Mouse (Mus musculus): Measurements from ENCODE around the gene Amigo2. TPM values are rescaled to one million over a fixed set of nuclear protein-coding genes. Genes with fewer than 3 reads are reported as not detected.
A peak's percentile ranks its signal among the peaks of the same experiment; 100 is the strongest.

Amigo2 gene
- total RNA-seq, 4 experiments from 2014 or later = 4.8 to 6.1 (median 5.7) TPM

DNA sequence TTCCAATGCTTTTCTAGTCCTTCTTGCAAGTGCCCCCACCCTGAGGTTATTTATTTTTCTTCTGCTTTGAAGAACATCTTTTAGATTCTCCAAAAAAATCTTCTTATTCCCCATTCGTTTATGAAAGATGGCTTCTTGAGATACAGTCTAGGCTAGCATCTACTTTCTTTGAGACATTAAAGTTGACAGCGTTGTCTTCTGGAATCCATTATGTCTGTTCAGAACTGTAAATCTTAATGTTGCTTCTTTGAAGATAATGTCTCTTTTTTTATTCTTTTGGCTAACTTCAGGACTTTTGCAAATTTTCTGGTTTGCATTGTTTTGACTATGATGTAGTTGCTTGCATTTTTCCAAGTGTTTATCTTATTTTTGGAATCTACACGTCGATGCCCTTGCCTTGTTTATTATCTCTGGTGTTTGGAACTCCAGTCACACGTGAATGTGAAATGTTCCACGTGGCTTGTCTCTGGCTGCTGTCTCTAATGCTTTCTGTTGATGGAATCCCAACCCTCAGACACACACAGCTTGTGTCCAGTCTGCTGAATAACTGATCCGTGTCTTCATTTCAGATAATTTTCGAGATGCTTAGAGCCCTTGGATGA lies 20.1 kb upstream of the Amigo2 start:
- no peak for DNase-seq (ENCODE audit: low spot score)

DNA sequence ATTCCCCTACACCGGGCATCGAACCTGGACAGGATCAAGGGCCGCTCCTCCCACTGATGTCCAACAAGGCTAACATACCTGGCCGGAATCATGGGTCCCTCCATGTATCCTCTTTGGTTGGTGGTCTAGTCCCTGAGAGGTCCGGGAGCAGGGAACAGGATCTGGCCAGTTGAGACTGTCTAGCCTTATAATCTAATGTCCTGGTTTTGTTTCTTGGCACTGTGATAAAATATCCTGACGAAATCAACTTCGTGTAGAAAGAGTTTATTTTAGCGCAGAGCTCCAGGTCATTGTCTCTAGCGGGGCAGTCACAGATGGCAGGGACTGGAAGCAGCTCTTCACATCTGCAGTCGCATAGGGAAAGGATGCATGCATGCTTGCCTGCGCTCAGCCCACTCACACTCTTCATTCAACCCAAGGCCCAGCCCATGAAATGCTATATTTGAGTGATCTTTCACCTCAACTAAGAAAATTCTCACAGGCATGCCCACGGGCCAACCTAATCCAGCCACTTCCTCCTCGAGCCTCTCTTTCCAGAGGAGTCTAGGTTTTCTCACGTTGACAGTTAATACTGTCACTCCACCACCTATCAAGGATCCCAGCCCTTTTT lies 19.3 kb upstream of the Amigo2 start:
- DNase-seq (ENCODE audit: low spot score) = no peak

DNA sequence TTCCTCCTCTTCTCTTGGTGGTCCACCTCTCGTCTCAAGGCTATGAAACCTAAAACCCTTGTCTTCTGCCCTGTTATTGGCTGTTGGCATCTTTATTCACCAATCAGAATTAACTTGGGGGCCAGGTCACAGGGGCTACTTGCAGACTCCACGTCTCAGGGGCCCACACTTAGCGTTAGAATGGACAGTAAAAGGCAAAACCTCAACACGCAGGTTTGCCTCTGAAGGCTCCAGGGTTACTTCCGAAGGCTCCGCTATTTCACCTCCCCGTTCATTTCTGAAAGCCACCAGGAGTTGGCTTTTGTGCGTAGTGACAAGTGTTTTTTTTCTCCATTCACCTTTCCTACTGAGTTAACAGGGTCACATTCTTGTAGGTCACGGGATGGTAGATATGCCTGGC lies 15.2 kb upstream of the Amigo2 start:
- no peak for DNase-seq (ENCODE audit: low spot score)

DNA sequence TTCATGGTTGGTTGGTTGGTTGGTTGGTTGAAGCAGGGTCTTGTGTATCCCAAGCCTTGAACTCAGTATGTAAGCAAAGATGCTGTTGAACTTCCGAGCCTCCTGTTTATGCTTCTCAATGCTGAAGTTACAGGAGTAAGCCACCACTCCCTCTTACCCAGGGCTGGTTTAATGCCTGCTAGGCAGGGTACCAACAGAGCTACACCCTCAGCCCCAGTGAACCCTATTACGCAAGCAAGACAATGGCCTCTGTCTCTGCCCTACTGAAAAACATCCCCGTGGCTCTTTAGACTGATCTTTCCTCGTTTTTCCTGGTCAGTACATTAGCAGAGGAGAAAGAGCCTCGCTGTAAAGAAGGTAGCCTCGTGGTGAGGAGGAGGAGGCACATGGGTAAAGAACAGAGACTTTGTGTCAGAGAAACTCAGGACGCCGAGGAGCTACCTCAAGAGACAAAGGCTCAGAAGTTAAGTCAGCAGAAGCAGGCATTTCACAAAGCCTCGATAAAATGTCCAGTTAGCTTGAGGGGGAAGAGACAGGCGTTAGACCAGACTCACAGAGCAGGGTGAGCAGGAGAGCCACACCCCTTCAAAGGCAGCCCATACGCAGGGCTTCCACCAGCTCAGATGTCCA lies 13.0 kb upstream of the Amigo2 start:
- DNase-seq (ENCODE audit: low spot score) = no peak

DNA sequence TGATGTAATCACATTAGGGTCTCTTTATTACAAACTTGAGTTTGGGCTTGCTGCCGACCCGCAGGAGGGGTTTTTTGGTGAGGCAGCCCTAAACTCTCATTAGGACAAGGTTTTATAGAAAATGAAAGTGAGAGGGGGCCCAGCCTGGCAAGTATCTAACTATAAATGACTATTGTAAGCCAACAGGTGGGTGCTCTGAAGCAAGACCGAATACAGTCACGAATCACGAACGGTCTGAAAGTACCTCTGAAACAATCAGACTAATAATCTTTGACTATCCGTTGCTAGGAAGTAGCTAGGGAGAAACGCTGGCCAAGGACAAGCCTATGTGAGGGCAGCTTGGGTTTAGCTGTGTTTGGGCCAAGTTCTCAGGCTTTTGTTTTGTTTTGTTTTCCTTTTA lies 12.2 kb upstream of the Amigo2 start:
- no peak for DNase-seq (ENCODE audit: low spot score)

DNA sequence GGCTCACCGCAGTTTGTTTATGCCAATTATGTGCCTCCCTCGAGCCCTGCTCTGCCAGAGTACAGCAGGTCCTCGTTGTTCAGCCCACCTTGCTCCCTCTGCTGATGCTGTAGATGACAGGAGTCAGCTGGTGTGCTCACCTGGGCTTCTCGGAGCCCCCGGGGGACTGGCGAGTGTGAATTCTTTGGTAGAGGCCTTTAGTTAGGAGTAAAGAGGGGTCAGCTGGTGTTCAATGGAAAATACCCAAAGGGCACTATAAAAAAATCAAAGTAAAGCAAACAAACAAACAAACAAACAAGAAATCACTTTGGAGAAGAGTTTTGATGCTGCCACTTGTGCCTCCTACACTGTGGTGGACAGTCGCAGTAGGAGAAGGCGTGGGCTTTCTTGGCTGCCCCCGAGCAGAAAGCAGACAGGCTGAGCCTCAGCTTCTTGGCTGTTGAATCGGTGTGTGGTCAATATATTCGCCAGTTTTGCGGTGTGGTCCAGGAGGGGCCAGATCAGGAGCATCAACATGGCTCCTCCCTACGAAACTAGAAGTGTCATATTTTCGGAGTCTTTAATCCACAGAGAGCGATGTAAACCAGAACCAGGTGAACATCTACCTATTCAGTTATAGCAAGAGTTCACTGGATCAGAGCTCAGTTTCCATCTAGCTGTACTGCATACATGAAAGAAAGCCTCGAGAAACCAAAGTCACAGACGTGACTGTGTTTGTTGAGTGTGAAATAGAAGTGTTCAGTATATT lies 11.6 kb upstream of the Amigo2 start:
- no peak for DNase-seq (ENCODE audit: low spot score)

DNA sequence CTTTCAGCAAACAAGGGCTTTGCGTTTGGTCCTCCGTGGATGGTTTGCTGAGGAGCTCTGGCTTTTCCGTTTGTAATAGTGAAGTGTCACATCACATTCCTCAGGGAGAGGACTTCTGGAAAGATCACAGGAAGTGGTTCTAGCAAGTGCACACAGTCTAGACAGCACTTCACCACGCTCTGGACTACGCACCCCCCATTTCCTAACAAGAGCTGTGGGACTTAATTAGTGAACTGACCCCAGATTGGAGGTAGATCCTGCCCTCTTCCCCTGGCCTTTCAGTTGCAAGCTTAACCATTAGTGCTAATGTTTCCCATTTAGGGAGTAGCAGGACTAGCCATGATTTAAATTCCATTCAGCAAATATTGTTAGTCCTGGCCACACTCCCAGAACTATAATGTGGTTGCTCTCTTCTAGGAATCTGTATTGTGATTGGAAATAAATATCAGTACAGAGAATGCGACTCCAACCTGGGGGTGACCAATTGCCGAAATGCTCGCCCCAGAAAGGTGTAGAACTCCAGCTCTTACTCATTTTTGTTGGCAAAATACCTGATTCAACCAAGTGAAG lies 10.2 kb upstream of the Amigo2 start:
- no peak for DNase-seq (ENCODE audit: low spot score)

DNA sequence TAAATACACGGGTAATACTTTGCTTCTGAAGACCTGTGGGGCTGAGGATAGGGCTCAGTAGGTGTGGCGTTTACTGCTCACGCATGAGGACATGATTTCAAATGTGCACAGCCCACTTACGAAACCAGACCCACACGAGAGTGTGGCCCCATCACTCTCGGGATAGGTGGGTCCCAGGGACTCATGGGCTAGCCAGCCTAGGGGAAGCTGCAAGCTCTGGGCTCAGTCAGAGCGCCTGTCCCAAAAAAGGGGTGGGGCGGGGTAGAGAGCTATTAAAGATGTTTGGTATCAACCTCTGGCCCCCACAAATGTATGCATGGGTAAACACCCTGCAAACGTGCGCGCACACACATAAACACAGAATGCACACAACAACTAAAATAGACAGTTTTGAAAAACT lies 9.3 kb upstream of the Amigo2 start:
- no peak for DNase-seq (ENCODE audit: low spot score)

DNA sequence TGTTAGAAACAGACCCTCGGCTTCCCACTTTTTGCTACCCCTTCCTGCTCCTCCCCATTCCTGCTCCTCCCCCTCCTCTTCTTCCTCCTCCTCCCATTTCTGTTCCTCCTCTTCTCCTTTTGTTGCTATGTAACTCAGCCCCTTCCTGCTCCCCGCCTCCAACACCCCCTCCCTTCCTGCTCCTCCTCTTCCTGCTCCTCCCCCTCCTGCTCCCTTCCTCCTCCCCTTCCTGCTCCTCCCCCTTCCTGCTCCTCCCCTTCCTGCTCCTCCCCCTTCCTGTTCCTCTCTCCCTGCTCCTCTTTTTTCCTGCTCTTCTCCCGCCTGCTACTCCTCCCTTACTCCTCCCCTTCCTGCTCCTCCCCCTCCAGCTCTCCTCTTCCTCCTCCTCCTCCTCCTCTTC lies 8.7 kb upstream of the Amigo2 start:
- no peak for DNase-seq (ENCODE audit: low spot score)

DNA sequence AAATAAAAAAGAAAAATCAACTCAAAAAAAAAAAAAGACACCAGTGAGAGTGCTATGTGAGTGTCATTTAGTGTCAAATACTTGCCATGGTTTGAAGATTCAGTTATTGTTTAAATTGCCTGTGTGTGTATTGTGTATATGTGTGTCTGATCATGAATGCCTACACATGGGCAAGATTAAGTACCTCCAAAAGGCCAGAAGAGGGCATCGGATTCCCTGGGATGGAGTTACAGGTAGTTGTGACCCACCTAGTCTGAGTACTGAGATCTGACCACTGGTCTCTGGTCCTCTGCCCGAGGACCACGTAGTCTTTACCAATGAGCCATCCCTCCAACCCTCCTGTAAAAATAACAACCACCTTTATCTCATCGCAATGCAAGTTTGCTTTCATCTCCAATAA lies 7.3 kb upstream of the Amigo2 start:
- no peak for DNase-seq (ENCODE audit: low spot score)

DNA sequence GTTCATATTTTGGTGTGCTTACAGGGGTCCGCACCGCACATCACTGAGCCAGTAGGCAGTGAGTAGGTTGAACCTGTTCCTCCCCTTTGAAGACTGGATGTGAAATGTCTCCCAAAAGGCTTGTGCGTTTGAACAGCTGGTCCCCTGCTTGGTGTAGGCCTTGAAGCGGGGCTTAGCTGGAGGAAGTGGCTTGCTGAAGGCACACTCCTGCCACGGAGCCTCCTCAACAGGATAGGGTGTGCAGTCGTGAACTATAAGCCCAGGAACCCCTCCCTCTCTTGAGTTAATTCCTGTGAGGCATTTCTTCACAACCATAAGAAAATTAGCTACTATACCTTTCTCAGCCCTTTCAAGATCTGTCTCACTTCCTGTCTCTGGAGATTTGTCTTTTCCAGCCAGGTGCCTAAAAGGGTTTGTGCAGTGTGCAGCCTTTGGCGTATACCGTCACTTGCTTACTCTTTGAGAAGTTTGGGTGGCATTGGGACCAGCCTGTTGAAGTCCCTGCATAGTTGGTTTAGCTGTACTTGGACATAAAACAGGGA lies 5.5 kb upstream of the Amigo2 start:
- no peak for DNase-seq (ENCODE audit: low spot score)

DNA sequence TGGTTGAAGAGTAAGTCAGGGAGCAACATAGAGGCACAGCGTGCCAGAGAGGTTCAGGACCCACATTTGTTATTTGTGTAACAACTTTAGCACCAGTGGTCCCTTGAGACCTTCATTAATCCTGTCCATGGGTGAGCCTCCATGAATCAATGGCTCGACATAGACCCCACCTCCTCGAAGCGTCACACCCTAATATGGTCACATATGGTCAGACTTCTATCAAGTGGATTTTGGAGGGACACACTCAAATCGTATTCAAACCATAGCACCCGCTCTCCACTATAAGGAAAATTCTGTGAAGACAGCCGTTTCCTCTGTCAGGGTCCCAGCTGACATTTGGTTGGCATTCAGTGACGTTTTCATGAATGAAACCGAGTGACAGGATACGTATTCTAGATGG lies 2.2 kb upstream of the Amigo2 start:
- DNase-seq (ENCODE audit: low spot score) = no peak

DNA sequence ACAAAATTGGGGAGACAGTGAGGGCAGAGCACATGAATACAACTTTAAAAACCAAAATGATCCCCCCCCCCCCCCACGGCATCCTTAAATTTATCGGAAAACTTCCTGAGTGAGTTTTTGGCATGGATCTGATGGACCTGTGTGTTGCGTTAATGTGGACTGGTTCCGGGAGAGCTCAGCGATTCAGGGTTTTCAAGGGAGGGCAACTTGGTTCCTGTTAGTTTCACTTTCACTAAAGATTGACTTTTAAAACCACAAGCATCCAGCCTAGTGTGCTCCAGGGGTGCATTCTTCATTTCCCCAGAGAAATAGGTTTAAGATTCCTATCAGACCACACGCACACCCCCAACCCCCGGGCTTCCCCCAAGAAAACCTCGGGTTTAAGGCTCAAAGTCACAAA lies 1.2 kb upstream of the Amigo2 start:
- peak; percentile 47 for DNase-seq (ENCODE audit: low spot score)

DNA sequence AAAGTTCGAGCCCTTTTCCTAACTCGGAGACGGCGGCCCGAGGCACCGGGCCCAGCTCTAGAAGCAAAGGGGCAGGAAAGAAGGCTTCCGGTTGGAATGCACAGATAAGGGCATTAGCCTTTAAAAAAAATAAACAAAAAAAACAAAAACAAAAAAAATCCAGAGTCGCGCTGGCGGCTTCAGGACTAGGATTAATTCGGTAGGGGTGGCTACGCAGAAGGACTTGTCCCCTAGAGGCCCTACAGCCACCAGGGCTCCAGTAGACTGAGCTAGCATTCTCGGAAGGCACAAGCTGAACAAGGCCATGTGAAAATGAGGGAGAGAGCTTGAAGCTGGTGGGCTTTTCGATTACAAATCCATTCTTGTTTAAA lies 689 bp upstream of the Amigo2 start:
- DNase-seq (ENCODE audit: low spot score) = peak; percentile 43

DNA sequence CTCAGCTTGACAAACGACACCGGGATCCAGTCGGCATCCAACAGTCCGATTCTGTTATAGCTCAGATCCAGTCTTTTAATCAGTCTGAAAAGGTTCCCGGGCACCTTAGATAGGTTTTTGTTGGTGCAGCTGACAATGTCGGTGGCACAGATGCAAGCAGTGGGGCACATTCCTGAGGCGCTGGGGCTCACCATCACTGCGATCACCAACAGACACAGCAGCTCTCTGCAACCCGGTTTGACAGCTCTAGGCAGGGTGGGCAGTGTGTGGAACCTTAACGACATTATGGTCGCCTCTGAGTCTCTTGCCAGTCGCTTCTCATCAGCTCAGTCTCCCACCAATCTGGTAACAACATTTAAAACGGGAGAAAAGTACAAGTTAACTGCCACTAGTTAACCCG lies 831 bp downstream of the Amigo2 start:
- no peak for DNase-seq (ENCODE audit: low spot score)

DNA sequence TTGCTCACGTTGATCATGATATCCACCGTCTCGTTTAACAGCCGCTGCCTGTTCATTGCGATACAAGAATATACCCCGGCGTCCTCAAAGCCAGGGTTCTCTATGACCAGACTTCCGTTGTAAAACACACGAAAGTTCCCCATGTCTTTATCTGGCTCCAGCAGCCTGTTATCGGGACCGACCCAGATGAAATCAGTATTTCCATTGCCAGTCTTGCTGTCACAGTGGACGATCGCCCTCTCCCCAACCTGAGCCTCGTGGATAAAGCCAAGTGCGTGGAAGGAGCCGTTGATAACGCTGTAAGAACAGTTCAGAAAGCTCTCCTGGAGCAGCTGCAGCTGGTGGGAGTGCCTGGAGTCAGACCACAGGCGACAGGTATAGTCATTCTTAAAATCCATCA lies 1.7 kb downstream of the Amigo2 start:
- no peak for DNase-seq (ENCODE audit: low spot score)

DNA sequence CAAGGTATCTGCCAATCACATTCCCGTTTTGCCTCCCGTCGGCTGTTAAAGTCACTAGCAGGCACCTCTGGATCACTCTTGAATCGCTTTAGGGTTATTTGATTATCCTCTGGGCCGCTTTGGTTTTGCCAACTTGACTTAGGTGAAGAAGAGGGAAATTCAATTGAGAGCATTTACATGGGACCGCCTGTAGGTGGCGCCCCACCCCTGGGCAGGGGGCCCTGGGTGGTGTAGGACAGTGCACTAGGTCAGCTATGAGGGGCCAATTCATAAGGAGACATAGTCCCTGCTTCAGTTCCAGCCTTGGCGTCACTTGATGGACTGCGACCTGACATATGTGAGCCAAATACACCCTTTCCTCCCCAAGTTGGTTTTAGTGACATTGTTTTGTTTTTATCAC lies 10.1 kb downstream of the Amigo2 start:
- no peak for DNase-seq (ENCODE audit: low spot score)

DNA sequence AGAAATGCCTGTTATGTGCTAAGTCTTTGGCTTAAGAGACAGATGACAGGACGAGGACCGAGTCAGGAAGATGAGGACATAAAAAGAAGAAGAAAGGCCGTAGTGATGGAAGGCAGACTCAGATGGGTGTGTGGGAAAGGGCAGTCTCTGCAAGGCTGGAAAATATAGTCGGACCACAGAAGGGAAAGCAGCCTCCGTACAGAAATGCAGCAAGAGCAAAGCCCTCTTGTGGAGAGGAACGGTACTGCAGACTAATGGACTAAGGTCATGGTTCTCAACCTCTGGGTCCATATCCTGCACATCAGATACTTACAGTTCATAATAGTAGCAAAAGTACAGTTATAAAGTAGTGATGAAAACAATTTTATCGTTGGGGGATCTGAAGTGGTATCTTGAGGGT lies 11.9 kb downstream of the Amigo2 start:
- DNase-seq (ENCODE audit: low spot score) = peak; percentile 52

DNA sequence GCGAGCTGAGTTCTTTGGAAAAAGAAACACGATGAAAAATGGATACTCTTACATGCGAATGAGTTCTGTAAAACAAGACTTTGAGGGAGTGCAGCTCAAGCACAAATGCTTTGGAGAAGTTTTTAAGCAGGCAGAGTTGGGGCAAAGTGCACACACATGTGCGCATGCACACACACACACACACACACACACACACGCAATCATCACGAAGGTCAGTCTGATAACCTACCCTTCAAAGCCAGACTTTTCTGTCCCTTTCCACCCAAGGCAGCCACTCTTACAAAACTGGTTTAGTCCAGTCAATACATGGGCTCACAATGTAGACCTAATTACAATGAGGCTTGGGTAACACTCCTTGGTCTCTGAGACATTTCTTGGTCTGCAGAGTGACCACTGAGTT lies 13.0 kb downstream of the Amigo2 start:
- DNase-seq (ENCODE audit: low spot score) = no peak

DNA sequence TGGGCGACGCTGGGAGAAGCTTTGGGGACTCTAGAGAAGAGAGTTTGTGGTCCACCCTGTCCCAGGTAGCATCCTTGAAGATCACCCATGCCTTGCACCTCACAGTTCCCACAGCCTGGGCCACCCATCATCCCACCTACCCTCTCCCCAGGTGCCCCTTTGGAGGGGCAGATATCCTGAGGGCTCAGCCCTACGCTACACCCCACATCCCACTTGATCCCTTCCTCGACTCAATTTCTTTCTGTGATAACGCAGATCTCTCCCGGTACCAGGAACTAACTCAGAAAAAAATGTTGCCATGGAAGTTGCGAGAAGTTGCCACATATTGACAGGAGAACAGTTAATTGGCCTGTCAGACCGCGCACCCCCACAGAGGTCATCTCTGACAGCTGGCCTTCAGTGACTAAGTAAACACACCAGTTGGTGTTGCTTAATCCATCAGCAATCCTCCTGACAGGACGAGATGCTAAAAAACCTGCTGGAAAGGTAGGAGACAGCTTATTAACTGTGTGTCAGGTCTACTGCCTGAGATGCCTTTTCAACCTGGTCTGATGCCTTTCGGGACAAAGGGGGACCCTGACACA lies 17.5 kb downstream of the Amigo2 start:
- DNase-seq (ENCODE audit: low spot score) = no peak

DNA sequence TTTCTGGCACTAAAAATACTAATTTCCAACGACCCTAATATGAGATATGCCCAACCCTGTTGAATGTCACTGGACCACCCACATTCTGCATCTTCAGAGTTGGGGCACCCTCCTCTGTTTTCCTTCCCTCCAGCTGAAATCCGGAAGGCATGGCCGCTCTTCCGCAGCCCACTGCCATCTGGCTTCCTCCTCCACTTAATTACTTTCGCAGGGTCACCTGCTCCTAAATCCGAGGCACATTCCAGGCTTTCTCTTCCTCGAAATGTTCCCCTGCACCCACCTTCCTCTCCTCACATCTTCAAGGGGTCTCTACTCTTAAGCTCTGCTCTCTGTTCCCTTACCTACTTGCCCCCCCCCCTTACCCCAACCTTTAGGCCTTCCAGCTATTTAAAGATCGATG lies 23.1 kb downstream of the Amigo2 start:
- DNase-seq (ENCODE audit: low spot score) = no peak

DNA sequence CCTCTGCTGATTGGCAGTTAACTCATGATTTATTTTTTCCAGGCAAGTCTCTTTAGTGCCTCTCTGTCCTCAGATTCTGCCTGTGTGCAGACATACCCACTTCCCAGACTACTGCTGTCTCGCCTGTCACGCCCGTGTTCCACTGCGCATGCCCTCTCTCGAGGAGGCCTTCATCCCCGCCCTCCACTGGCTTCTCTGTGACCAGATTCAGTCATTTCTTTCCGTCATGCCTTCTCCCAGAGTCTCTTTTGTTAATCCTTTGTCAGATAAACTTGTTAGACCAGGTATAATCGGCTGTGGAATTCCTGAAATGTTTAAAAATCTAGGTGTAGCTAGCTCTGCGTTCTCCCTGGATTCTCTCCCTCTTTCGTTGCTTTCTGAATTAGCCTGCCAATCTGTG lies 23.7 kb downstream of the Amigo2 start:
- no peak for DNase-seq (ENCODE audit: low spot score)

Measured in heart, adult 8-10 months (tissue).